Mouse (Mus musculus): Measurements from ENCODE around the gene Nek2.

- TF ChIP-seq POLR2A (IDR thresholded peaks at IDR 0.05; ENCODE audit: insufficient read depth, low read depth, low read length) = no peak
- no peak for TF ChIP-seq CTCF (IDR thresholded peaks at IDR 0.05; ENCODE audit: insufficient read depth, low read depth, low read length)
These were observed 16.4 kb downstream of the Nek2 start for GRCm38 (mm10) chr1:191837691-191838090.

All from olfactory bulb, adult 2 months (tissue).